Mouse (Mus musculus): ENCODE results near the gene Olfr1326-ps1.

Gene Olfr1326-ps1

DNA sequence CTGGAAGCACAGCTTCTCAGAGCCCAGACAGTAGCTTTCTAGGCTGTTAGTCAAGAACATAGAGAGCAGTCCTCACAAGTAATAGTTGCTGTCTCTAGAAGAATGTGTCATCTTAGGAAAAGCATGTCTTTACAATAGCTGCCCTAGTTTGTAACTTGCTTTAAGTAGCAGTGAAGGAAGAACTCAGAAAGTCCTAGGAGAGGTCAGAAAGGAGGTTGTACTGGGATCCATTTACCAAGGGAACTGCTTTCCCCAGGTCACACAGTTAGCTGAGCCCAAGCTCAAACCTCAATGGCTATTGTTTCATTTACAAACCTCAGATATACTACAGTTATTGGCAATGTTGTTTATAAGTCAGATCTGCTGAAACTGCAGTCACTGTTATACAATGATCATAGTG is at the start of gene Olfr1326-ps1:
TSS of gene Olfr1326-ps1 (minus strand) at position 101 of the 400 bp plus-strand sequence.
- DNase-seq (ENCODE audit: low spot score in 2 of 2), result no peak

DNA sequence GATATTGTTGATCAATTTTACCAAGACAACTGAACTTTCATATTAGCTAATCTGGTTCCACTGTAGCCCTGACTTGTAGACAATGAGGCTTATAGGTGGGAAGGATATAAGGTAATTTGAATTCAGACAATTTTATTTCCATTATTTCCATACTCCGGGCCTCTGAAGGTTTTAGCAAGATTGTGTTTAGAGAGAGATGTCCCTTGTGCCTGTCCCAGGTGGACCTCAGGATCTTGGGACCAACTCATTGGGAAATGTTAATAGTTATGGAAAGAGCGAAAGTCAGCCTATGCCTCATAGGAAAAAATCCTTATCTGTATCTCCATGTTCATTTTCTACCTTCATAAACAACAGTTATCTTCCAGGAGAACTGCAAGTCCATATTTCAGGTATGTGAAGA is 17.7 kb upstream of the Olfr1326-ps1 start, which contains the start of gene Olfr1325:
TSS of gene Olfr1325 (plus strand) at position 301 of the 400 bp plus-strand sequence.
- no peak for DNase-seq (ENCODE audit: low spot score in 2 of 2)

Measured in frontal cortex, postnatal 14 days (tissue).